Mouse (Mus musculus) stomach, embryonic 15.5 days (tissue): Measurements from ENCODE around the gene Mill2. TPM values are rescaled to one million over a fixed set of nuclear protein-coding genes. Genes with fewer than 3 reads are reported as not detected.
A peak's percentile ranks its signal among the peaks of the same experiment; 100 is the strongest.
"Not testable (repeated sequence)": the region's sequence is repeated elsewhere in the genome, so short reads cannot be mapped to it uniquely, and the experiment has no call there.

Source experiments
- ATAC-seq: fragments of 200-750 bp; cut with Nextera tagmentation; 2 replicates; pipeline ENCODE4 v1.8.0; 2017; ENCODE audit warnings: low read depth, moderate number of reproducible peaks, moderate TSS enrichment; ENCODE audit not compliant: insufficient read depth, low FRiP score
- H3K27ac ChIP-seq: fragments of 300-500 bp; sonication (generic); 2 replicates; pipeline ENCODE4 v1.5.1; 2015; ENCODE audit warnings: mild to moderate bottlenecking, inconsistent platforms
- H3K27me3 ChIP-seq: fragments of 300-500 bp; sonication (generic); replicated peaks from 2 replicates; pipeline ENCODE4 v1.6.1; 2015; ENCODE audit warnings: inconsistent platforms
- H3K36me3 ChIP-seq: fragments of 300-500 bp; sonication (generic); 2 replicates; pipeline ENCODE4 v1.6.1; 2015; ENCODE audit warnings: inconsistent platforms
- H3K4me1 ChIP-seq: fragments of 300-500 bp; sonication (generic); 2 replicates; pipeline ENCODE4 v1.6.1; 2015; ENCODE audit warnings: inconsistent platforms
- H3K4me2 ChIP-seq: fragments of 300-500 bp; sonication (generic); 2 replicates; pipeline ENCODE4 v1.6.1; 2015; ENCODE audit warnings: mild to moderate bottlenecking, inconsistent platforms
- H3K4me3 ChIP-seq: fragments of 300-500 bp; sonication (generic); replicated peaks from 2 replicates; pipeline ENCODE4 v1.5.1; 2015; ENCODE audit warnings: inconsistent platforms
- H3K9ac ChIP-seq: fragments of 300-500 bp; sonication (generic); 2 replicates; pipeline ENCODE4 v1.6.1; 2015; ENCODE audit warnings: inconsistent platforms
- H3K9me3 ChIP-seq: fragments of 300-500 bp; sonication (generic); 2 replicates; pipeline ENCODE4 v1.6.1; 2016; ENCODE audit warnings: inconsistent platforms
- WGBS: fragments of 180-500 bp; shearing (Covaris S2); methylation state at CpG from one replicate; pipeline ENCODE4 v1.1.7; 2015; 5-methylcytosine and 5-hydroxymethylcytosine counted together
- polyA plus RNA-seq: library from polyadenylated mRNA; unstranded; fragments of >200 nt; fragmentation: Nextera tagmentation; extraction: Ambion mirVana; gene quantifications from 2 replicates; pipeline ENCODE4 v1.2.1, GENCODE M21; 2015

Gene Mill2
- polyA plus RNA-seq, 1 experiment from 2014 or later: 1.2 TPM

GRCm38 (mm10) chr7:18841174-18841567, 1.4 kb downstream of the Mill2 start:
- 71% methylated on average over 1 of the region's 1 CpGs for WGBS
- peak overlapping the region; percentile 34 for H3K4me3 ChIP-seq
- H3K27ac ChIP-seq: peak overlapping the region; percentile 84
- ATAC-seq: no peak
- H3K4me2 ChIP-seq: peak overlapping the region; percentile 56
- no peaks in the 10 kb centered on the region for H3K9me3 ChIP-seq
- H3K4me1 ChIP-seq: peaks cover 9% of the 10 kb centered on the region; the same call in 1 of the 2 replicates
- no peaks in the 10 kb centered on the region for H3K27me3 ChIP-seq
- H3K9ac ChIP-seq: no peak overlapping the region
- no peaks in the 10 kb centered on the region for H3K36me3 ChIP-seq

DNA sequence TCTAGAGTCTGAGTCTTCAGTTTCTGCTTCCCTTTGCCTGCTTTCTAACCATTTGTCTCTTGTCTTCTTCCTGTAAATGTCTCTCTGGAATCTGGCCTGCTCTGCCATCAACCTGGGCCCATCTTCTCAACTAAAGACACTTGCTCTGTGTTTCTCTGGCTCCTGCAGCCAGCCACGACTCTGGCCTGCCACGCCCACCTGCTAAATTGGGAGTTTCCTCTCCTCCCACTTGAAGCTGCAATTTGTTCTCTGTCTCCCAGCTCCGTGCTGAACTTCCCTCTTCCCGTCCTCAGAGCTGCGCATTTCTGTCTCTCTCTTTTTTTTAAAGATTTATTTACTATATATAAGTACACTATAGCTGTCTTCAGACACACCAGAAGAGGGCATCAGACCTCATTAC, 5.0 kb downstream of the Mill2 start:
- Histone ChIP-seq H3K4me3 (no peak overlapping the region), H3K4me2 (no peak overlapping the region), H3K4me1 (peaks cover 9% of the 10 kb centered on the region; the same call in 1 of the 2 replicates), H3K27ac (no peak overlapping the region), H3K9ac (no peak overlapping the region), H3K9me3 (no peaks in the 10 kb centered on the region), H3K36me3 (no peaks in the 10 kb centered on the region), H3K27me3 (no peaks in the 10 kb centered on the region)
- ATAC-seq: no peak
- WGBS: 37% methylated on average over 5 of the region's 5 CpGs

GRCm38 (mm10) chr7:18848395-18848794, 8.6 kb downstream of the Mill2 start:
- Histone ChIP-seq H3K36me3 (no peaks in the 10 kb centered on the region), H3K9ac (no peak overlapping the region), H3K4me2 (no peak overlapping the region), H3K27me3 (no peaks in the 10 kb centered on the region), H3K9me3 (no peaks in the 10 kb centered on the region), H3K27ac (no peak overlapping the region), H3K4me3 (no peak overlapping the region), H3K4me1 (peaks cover 4% of the 10 kb centered on the region; the same call in 1 of the 2 replicates)
- 76% methylated on average over 1 of the region's 1 CpGs for WGBS
- ATAC-seq: peak; percentile 35; the same call in 1 of the 2 replicates

DNA sequence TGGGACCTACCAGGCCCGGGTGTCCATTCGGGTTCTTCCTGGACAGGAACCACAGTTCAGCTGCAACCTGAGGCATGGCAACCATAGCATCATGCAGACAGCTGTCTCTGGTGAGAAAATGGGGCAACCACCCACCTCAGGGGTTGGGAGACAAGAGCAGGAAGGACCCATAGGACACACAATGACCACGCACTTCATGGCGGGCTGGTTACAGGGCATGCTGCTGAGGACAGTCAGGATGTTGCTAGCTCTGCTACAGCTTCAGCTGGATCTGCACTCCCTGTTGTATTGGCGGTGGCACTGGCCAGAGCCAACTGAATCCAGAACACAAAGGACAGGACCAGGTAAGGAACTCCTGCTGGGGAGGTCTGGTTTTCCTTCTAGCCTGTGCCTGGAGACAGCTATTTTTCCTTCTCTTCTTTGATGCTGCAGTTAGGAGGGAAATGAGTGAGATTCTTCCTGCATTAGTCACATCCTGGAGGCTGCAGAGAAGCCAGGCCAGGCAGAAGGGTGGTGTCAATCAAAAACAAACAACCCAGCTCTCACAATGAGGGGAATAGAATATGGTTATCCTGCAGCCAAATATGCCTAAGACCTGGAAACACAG, 18.6 kb downstream of the Mill2 start:
- Histone ChIP-seq H3K27ac (no peak overlapping the region), H3K36me3 (no peaks in the 10 kb centered on the region), H3K4me1 (no peaks in the 10 kb centered on the region), H3K9ac (no peak overlapping the region), H3K4me2 (no peak overlapping the region), H3K4me3 (no peak overlapping the region), H3K27me3 (no peaks in the 10 kb centered on the region), H3K9me3 (no peaks in the 10 kb centered on the region)
- no peak; the same call in 1 of the 2 replicates for ATAC-seq
- whole genome bisulfite sequencing: 70% methylated on average over 5 of the region's 5 CpGs

- Histone ChIP-seq H3K9me3 (no peaks in the 10 kb centered on the region), H3K36me3 (no peaks in the 10 kb centered on the region), H3K27ac (no peak overlapping the region), H3K4me2 (no peak overlapping the region), H3K4me1 (no peaks in the 10 kb centered on the region), H3K27me3 (no peaks in the 10 kb centered on the region), H3K9ac (no peak overlapping the region), H3K4me3 (no peak overlapping the region)
- WGBS: 76% methylated on average over 6 of the region's 6 CpGs
- ATAC-seq: no peak
Observed at GRCm38 (mm10) chr7:18862801-18863200, 23.0 kb downstream of the Mill2 start.

GRCm38 (mm10) chr7:18868491-18868890, 28.7 kb downstream of the Mill2 start:
- Histone ChIP-seq H3K9me3 (no peaks in the 10 kb centered on the region), H3K27me3 (no peaks in the 10 kb centered on the region), H3K9ac (no peak overlapping the region), H3K36me3 (no peaks in the 10 kb centered on the region), H3K4me2 (no peak overlapping the region), H3K4me1 (no peaks in the 10 kb centered on the region), H3K4me3 (no peak overlapping the region), H3K27ac (no peak overlapping the region)
- no peak for ATAC-seq
- WGBS: 89% methylated on average over 2 of the region's 2 CpGs

- not testable (repeated sequence) for H3K9me3 ChIP-seq, H3K4me3 ChIP-seq, H3K4me1 ChIP-seq, H3K27ac ChIP-seq, H3K9ac ChIP-seq, ATAC-seq, H3K4me2 ChIP-seq, H3K36me3 ChIP-seq, H3K27me3 ChIP-seq
- WGBS: 85% methylated on average over 1 of the region's 8 CpGs
Observed at GRCm38 (mm10) chr7:18871031-18871430, 31.3 kb downstream of the Mill2 start, which contains the start of gene Pglyrp1. Gene Pglyrp1, plus strand, starts transcription at chr7:18871331.

DNA sequence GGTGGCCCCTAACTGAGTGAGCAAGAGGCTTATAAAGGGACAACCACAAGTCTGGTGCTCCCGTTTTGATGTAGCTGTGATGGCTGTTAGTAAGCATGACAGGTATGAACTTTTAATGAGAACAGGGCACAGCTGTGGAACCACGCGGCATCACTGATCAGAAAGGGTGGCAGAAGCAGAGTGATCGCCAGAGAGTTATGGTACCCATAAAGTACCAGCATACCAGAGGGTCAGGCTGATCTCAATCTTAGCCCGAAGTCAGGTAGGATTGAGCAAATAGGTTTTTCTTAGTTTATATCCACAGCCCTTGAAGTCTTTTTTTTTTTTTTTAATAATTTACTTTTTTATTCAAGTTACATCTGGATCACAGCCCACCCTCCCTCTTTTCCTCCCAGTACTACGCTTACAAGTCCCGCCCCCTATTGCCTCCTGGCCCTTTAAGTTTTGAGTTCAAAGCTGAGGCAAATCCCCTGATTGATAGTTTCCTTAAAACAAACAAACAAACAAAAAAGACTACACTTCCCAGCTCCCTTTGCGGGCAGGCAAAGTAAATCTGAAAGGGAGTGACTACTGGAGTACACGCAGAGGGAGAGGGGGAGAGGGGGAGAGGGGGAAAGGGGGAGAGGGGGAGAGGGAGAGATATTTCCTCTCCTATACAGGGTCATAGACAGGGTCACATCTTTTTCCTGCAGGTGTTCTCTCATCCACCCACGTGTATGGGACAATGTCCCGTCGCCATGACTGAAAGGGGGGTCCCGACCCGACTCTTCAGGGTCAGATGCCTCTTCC, 32.4 kb downstream of the Mill2 start:
- H3K9ac ChIP-seq: no peak overlapping the region
- H3K4me3 ChIP-seq: peak overlapping the region; percentile 40
- no peaks in the 10 kb centered on the region for H3K9me3 ChIP-seq
- no peaks in the 10 kb centered on the region for H3K27me3 ChIP-seq
- ATAC-seq: no peak
- WGBS: 28% methylated on average over 13 of the region's 14 CpGs
- no peak overlapping the region for H3K27ac ChIP-seq
- H3K4me2 ChIP-seq: peak overlapping the region; percentile 77
- H3K4me1 ChIP-seq: no peaks in the 10 kb centered on the region
- no peaks in the 10 kb centered on the region for H3K36me3 ChIP-seq

DNA sequence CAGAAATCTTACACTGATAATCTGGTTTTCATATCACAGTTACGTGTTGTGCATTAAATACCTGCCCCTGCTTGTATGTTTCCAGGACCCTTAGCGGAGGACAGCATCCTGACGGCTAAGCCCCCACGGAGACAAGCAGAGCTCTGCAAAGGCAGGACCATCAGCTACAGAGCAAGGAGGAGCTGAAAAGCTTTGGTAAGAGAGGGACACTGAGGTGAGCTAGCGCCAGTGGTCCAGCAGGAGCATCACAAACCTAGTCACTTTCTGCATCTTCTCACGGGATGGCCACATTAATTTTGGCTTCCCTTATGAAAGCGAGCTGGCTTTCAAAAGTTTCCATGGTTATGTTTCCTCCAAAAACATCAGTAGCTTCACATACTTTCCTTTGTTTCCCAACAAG, 33.0 kb downstream of the Mill2 start:
- WGBS: 2% methylated on average over 7 of the region's 7 CpGs
- Histone ChIP-seq H3K9me3 (no peaks in the 10 kb centered on the region), H3K4me1 (no peaks in the 10 kb centered on the region), H3K9ac (no peak overlapping the region), H3K27me3 (no peaks in the 10 kb centered on the region), H3K27ac (no peak overlapping the region), H3K4me2 (peak overlapping the region; percentile 77), H3K4me3 (peak overlapping the region; percentile 40), H3K36me3 (no peaks in the 10 kb centered on the region)
- no peak for ATAC-seq

GRCm38 (mm10) chr7:18873253-18873652, 33.5 kb downstream of the Mill2 start:
- Histone ChIP-seq H3K4me1 (no peaks in the 10 kb centered on the region), H3K9ac (no peak overlapping the region)
- under 1% methylated on average over 10 of the region's 10 CpGs for whole genome bisulfite sequencing

DNA sequence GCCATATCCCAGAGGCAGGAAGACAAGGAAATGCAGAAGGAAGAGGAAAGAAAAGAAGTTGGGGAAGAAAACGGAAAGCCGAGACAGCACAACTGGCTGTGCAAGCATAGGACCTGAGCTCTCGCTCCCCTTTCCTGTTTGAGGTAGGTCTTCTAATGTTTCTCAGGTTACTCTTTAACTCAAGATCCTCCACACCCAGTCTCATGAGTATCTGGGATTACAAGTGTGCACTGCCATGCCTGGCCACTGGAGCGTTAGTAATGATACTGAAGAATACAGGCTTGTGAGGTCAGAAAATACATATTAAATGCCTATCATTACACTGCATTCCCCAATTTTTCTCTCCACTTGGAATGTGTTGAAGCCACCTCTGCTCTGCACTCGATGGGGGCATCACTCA, 35.6 kb downstream of the Mill2 start:
- WGBS: 75% methylated on average over 5 of the region's 5 CpGs
- Histone ChIP-seq H3K9me3 (no peaks in the 10 kb centered on the region), H3K36me3 (no peaks in the 10 kb centered on the region), H3K4me1 (no peaks in the 10 kb centered on the region), H3K27me3 (no peaks in the 10 kb centered on the region), H3K4me2 (no peak overlapping the region), H3K9ac (no peak overlapping the region), H3K27ac (no peak overlapping the region), H3K4me3 (no peak overlapping the region)
- ATAC-seq: no peak

More at GRCm38 (mm10) chr7:18873253-18873652, 33.5 kb downstream of the Mill2 start:
- no peak overlapping the region for H3K27ac ChIP-seq
- no peaks in the 10 kb centered on the region for H3K9me3 ChIP-seq
- H3K4me2 ChIP-seq: peak overlapping the region; percentile 77
- ATAC-seq: peak; percentile 75; the same call in 1 of the 2 replicates
- H3K4me3 ChIP-seq: peak overlapping the region; percentile 40
- no peaks in the 10 kb centered on the region for H3K36me3 ChIP-seq
- H3K27me3 ChIP-seq: no peaks in the 10 kb centered on the region

DNA sequence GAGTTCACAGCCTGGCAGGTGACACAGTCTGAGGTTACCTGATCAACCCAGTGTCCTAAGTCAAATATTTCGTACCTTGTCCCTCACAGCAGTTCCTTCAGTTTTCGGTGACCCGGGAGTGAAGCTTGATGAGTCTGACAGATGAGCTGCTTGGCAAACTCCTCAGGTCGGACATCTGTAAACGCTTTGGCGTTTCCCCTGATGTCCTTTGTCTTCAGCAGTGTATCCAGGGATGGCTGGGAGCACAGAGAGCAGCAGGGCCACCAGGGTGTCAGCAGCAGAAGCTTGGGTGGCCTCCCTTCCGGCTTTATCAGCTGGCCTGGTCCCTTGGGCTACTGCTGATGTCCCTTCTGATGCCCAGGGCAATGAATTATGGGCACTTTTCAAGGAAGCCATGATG, 38.9 kb downstream of the Mill2 start:
- no peak overlapping the region for H3K27ac ChIP-seq

More for the DNA sequence above, 38.9 kb downstream of the Mill2 start:
- H3K4me2 ChIP-seq: no peak overlapping the region
- WGBS: 66% methylated on average over 7 of the region's 7 CpGs
- H3K27me3 ChIP-seq: no peaks in the 10 kb centered on the region
- H3K36me3 ChIP-seq: no peaks in the 10 kb centered on the region
- H3K4me1 ChIP-seq: no peaks in the 10 kb centered on the region
- H3K9me3 ChIP-seq: no peaks in the 10 kb centered on the region
- H3K9ac ChIP-seq: no peak overlapping the region
- ATAC-seq: no peak
- no peak overlapping the region for H3K4me3 ChIP-seq
